In genomic region chr14:9071176-9071575, GRCm38 (mm10) we compare ENCODE assay signal across 33 mouse cellular contexts.
DNase-seq lines count a peak whose midpoint lies in the region; ATAC-seq lines count a peak whose summit lies in the region.
"Had no signal": no experiment of that assay in that cellular context is flagged by ENCODE, and none has a peak within 500 bp of the region (broad histone marks: within the 10 kb centered on the region; RNA-seq: fewer than 3 reads in every experiment).

No protein-coding gene starts in this region.

- no peak overlapping the region for H3K4me3 ChIP-seq in midbrain, embryonic 11.5 days (ENCODE audit: low read depth, low read length)
- H3K4me3 ChIP-seq in midbrain, embryonic 10.5 days: no peak overlapping the region
- H3K4me3 ChIP-seq: embryonic facial prominence, embryonic 10.5 days; embryonic facial prominence, embryonic 15.5 days; forebrain, embryonic 13.5 days; gastrocnemius, adult 2 months; heart, embryonic 13.5 days; hindbrain, embryonic 10.5 days; hindbrain, embryonic 15.5 days; limb, embryonic 10.5 days; limb, embryonic 15.5 days; liver, embryonic 13.5 days; midbrain, embryonic 12.5 days; myocyte; neural tube, embryonic 12.5 days; stomach, embryonic 15.5 days had no signal

- peak; percentile 19 for DNase-seq in midbrain, embryonic 11.5 days (ENCODE audit: low spot score, missing footprints)
- DNase-seq in midbrain, embryonic 10.5 days (ENCODE audit: low spot score): no peak
- peak; percentile 17 to 47 for DNase-seq in frontal cortex, postnatal 36 days (ENCODE audit: low spot score in 2 of 2)
- DNase-seq in right cerebral cortex, adult 2 months (ENCODE audit: low spot score in 2 of 2): peak; percentile 46 to 47
- peak; percentile 44 for DNase-seq in telencephalon, adult 2 months (ENCODE audit: low read depth, low spot score)
- no peak for DNase-seq in lung, postnatal 25 days (ENCODE audit: low spot score)
- no peak for DNase-seq in spleen, postnatal 10 days (ENCODE audit: low spot score in 2 of 2)
- DNase-seq: adrenal gland, postnatal 25 days; cerebellum, adult 2 months; cerebellum, postnatal 14 days; gastrocnemius, adult 2 months; heart, postnatal 14 days; kidney, adult 11 months; kidney, postnatal 25 days; layer of hippocampus, postnatal 36 days; liver, embryonic 13.5 days; lung, adult 18-20 months; thymus, postnatal 25 days had no signal

- no peak overlapping the region for H3K27ac ChIP-seq in midbrain, embryonic 11.5 days (ENCODE audit: low read depth, low read length)
- H3K27ac ChIP-seq in midbrain, embryonic 10.5 days (replicated peaks): no peak overlapping the region
- H3K27ac ChIP-seq: embryonic facial prominence, embryonic 10.5 days; embryonic facial prominence, embryonic 15.5 days; forebrain, embryonic 13.5 days; gastrocnemius, adult 2 months; heart, embryonic 13.5 days; hindbrain, embryonic 10.5 days; hindbrain, embryonic 15.5 days; limb, embryonic 10.5 days; limb, embryonic 15.5 days; liver, embryonic 13.5 days; midbrain, embryonic 12.5 days; neural tube, embryonic 12.5 days; stomach, embryonic 15.5 days had no signal

- 80% methylated on average over 3 of the region's 3 CpGs for WGBS in midbrain, embryonic 11.5 days
- 87% methylated on average over 3 of the region's 3 CpGs for WGBS in midbrain, embryonic 10.5 days

- no peaks in the 10 kb centered on the region for H3K27me3 ChIP-seq in midbrain, embryonic 11.5 days (ENCODE audit: control insufficient read depth, insufficient read depth, low read length)
- H3K27me3 ChIP-seq in midbrain, embryonic 10.5 days (ENCODE audit: low read depth, poor library complexity, severe bottlenecking): no peaks in the 10 kb centered on the region
- H3K27me3 ChIP-seq: embryonic facial prominence, embryonic 15.5 days; forebrain, embryonic 13.5 days; heart, embryonic 13.5 days; hindbrain, embryonic 15.5 days; limb, embryonic 15.5 days; liver, embryonic 13.5 days; midbrain, embryonic 12.5 days; neural tube, embryonic 12.5 days; stomach, embryonic 15.5 days had no signal

- H3K4me1 ChIP-seq in midbrain, embryonic 11.5 days (ENCODE audit: control insufficient read depth, insufficient read depth, low read length): no peaks in the 10 kb centered on the region
- H3K4me1 ChIP-seq in midbrain, embryonic 10.5 days: no peaks in the 10 kb centered on the region
- H3K4me1 ChIP-seq: embryonic facial prominence, embryonic 10.5 days; embryonic facial prominence, embryonic 15.5 days; forebrain, embryonic 13.5 days; heart, embryonic 13.5 days; hindbrain, embryonic 10.5 days; hindbrain, embryonic 15.5 days; limb, embryonic 10.5 days; limb, embryonic 15.5 days; liver, embryonic 13.5 days; midbrain, embryonic 12.5 days; neural tube, embryonic 12.5 days; stomach, embryonic 15.5 days had no signal

- no peak overlapping the region for H3K9ac ChIP-seq in midbrain, embryonic 11.5 days (ENCODE audit: low read length)
- H3K9ac ChIP-seq: embryonic facial prominence, embryonic 15.5 days; forebrain, embryonic 13.5 days; heart, embryonic 13.5 days; hindbrain, embryonic 15.5 days; limb, embryonic 15.5 days; liver, embryonic 13.5 days; midbrain, embryonic 12.5 days; neural tube, embryonic 12.5 days; stomach, embryonic 15.5 days had no signal

- no peak for ATAC-seq in midbrain, embryonic 11.5 days (ENCODE audit: low FRiP score)
- no peak for ATAC-seq in cerebellum, adult (ENCODE audit: insufficient number of reproducible peaks, low FRiP score, low TSS enrichment)
- ATAC-seq: forebrain, embryonic 13.5 days; inflammation-experienced regulatory T-cells, adult 6 months; lung, postnatal 0 days had no signal

- H3K9me3 ChIP-seq in midbrain, embryonic 11.5 days (ENCODE audit: control insufficient read depth, low read length): no peaks in the 10 kb centered on the region
- H3K9me3 ChIP-seq in midbrain, embryonic 10.5 days (replicated peaks): no peaks in the 10 kb centered on the region
- H3K9me3 ChIP-seq: embryonic facial prominence, embryonic 10.5 days; embryonic facial prominence, embryonic 15.5 days; forebrain, embryonic 13.5 days; heart, embryonic 13.5 days; hindbrain, embryonic 10.5 days; hindbrain, embryonic 15.5 days; limb, embryonic 10.5 days; limb, embryonic 15.5 days; liver, embryonic 13.5 days; midbrain, embryonic 12.5 days; neural tube, embryonic 12.5 days; stomach, embryonic 15.5 days had no signal

- no peaks in the 10 kb centered on the region for H3K36me3 ChIP-seq in midbrain, embryonic 11.5 days (ENCODE audit: control insufficient read depth, insufficient read depth, low read length)
- H3K36me3 ChIP-seq in midbrain, embryonic 10.5 days: no peaks in the 10 kb centered on the region
- H3K36me3 ChIP-seq: embryonic facial prominence, embryonic 10.5 days; embryonic facial prominence, embryonic 15.5 days; heart, embryonic 13.5 days; hindbrain, embryonic 10.5 days; hindbrain, embryonic 15.5 days; limb, embryonic 10.5 days; limb, embryonic 15.5 days; liver, embryonic 13.5 days; midbrain, embryonic 12.5 days; neural tube, embryonic 12.5 days; stomach, embryonic 15.5 days had no signal

- H3K4me2 ChIP-seq in midbrain, embryonic 11.5 days: no peak overlapping the region
- H3K4me2 ChIP-seq: embryonic facial prominence, embryonic 15.5 days; forebrain, embryonic 13.5 days; heart, embryonic 13.5 days; hindbrain, embryonic 15.5 days; limb, embryonic 15.5 days; liver, embryonic 13.5 days; midbrain, embryonic 12.5 days; neural tube, embryonic 12.5 days; stomach, embryonic 15.5 days had no signal

Comparison
In these comparisons a context has a peak if more than half of its experiments do, and no peak if none do; other contexts are left out.
1. DNase-seq: peak in midbrain, embryonic 11.5 days (single experiment), frontal cortex, postnatal 36 days (2 of 2), right cerebral cortex, adult 2 months (2 of 2) and telencephalon, adult 2 months (single experiment); none in midbrain, embryonic 10.5 days (single experiment), lung, postnatal 25 days (single experiment) and spleen, postnatal 10 days (0 of 2).